Mouse (Mus musculus) fibroblast of lung, adult 2 months (primary cell): Measurements from ENCODE around the gene Il17c.

ENCODE experiments used
- DNase-seq: peaks from one replicate; pipeline ENCODE4 v3.0.0-alpha.2; 2011; ENCODE audit warnings: low read depth

Il17c gene

DNA sequence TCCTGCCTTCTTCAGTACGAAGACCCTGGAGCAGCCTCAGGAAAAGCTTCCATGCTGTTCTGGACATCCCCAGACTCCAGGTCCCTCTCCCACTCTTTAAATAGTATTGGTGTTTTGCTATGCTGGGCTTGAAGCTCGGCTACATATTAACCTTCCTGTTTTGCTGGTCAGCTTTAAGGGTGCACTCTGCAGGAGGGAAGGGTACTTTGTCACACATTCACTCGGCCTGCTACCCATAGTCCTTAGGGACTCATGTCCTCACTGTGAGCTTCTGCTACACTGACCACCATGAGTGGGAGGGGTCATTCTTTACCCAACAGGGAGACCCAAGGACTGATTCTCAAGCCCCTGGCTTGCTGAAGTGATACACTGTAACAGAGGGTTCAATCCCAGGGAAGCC is 8.8 kb downstream of the Il17c start:
- no peak for DNase-seq

DNA sequence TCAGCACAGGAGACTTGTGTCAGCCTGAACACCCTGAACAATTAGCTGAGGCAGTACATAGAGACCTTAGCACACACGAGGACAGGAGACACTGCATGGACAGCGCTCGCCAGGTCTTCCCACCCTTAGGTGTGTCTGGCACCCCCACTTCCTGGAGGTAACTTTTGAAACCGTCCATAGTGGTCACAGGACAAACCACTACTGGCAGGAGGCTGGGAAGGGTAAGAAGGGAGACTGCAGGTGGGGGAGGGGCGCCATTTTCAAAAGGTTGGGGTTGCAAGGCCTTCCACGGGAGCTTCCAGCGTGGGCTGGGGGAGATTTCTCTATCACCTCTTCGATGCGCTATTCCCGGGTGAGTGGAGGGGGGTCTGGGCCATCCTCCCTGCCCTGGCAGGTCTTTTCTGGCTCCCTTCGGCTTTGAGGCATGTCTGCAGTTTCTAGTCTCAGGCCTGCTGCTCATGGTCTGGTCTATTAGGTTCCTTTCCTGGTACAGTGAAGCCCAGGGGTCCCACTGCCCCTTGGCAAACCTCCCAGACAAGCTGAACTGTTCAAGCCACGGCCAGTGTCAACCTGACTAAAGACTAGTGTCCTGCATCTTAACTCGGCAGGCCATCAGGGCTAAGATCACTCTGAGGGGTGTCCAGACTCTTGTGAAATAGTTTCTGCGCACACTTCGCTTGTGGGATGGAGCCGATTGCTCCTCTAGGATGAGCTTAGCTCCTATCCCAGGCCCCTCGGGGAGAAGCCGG is 10.0 kb downstream of the Il17c start:
- DNase-seq, result no peak

- peak; percentile 28 for DNase-seq
Observed at GRCm38 (mm10) chr8:122432443-122433268, 10.8 kb downstream of the Il17c start, which contains the start of gene Cyba. Gene Cyba (minus strand): TSS chr8:122432930.

- no peak for DNase-seq
Observed at GRCm38 (mm10) chr8:122433269-122433905, 11.6 kb downstream of the Il17c start.

GRCm38 (mm10) chr8:122435375-122435774 is 13.6 kb downstream of the Il17c start:
- no peak for DNase-seq

DNA sequence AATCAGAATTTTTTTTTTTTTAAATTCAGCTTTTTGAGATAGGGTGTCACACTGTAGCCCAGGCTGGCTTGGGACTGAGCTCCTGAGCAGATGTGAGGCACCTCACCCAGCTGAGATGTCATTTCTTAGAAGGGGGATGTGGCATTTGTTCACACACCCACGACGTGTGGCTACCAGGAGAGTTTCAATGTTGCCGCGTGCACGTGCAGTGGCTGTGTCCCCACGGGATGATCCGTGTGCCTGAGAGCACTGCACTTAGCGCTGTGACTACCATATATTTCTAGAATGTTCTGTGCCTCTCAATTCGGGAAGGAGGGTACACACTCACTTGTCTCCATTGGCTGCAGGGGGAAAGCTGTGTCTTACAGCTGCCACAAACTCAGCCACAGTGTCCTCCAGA is 14.3 kb downstream of the Il17c start:
- DNase-seq, result no peak

GRCm38 (mm10) chr8:122436586-122437125 is 14.8 kb downstream of the Il17c start:
- DNase-seq, result no peak

DNA sequence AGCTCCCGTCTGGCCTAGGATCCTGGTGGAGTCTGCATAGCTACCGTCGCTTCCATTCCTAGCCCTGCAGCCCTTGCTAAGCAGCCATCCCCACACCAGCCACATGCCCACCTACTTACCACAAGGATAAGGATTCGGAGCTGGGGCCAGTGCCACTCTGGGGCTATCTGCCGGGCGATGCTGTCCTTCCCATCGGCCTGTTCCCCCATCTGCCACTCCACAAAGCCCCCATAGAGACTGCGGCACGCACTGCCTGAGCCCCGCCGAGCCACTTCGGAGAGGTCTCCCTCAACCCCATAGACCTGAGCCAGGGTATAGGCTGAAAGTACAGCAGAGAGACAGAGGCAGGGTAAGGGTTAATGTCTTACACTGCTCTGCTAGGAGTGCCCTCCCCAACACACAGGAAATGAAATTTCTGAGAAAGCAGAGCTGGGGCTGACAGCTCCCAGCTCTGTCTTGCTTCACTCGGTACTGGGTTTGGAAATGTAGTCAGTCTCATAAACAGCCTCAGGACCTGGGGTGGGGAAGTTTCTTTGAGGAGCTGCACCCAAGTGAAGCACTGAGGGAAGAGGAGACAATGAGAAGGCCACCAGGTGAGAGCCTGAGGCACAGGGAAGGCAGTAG is 16.0 kb downstream of the Il17c start:
- DNase-seq, result no peak

- no peak for DNase-seq
Observed at GRCm38 (mm10) chr8:122439336-122439735, 17.5 kb downstream of the Il17c start.

GRCm38 (mm10) chr8:122441326-122441725 is 19.5 kb downstream of the Il17c start:
- DNase-seq, result no peak

- no peak for DNase-seq
Observed at GRCm38 (mm10) chr8:122442356-122442755, 20.5 kb downstream of the Il17c start.

DNA sequence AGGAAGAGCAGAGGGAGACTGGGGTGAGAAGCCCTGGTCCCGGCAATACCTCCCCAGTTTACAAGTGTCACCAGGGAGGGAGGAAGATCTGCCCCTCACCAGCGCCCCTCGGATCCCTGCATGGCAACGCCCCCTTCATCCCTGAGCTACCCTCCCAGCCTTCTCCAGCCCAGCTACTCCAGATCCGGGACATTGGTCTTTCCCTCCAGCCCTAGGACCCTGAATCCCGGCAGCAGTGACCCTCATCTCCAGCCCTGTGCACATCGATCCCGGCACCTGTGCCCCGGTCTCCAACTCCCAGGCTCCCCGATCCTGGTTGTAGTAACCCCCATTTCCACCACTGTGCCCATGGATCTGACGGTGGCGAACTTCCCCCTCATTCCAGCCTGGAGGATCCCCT is 21.0 kb downstream of the Il17c start:
- no peak for DNase-seq

- DNase-seq, result peak; percentile 100
Observed at GRCm38 (mm10) chr8:122443262-122444006, 21.6 kb downstream of the Il17c start, which contains the start of gene Mvd. Gene Mvd (minus strand): TSS chr8:122443422.

DNA sequence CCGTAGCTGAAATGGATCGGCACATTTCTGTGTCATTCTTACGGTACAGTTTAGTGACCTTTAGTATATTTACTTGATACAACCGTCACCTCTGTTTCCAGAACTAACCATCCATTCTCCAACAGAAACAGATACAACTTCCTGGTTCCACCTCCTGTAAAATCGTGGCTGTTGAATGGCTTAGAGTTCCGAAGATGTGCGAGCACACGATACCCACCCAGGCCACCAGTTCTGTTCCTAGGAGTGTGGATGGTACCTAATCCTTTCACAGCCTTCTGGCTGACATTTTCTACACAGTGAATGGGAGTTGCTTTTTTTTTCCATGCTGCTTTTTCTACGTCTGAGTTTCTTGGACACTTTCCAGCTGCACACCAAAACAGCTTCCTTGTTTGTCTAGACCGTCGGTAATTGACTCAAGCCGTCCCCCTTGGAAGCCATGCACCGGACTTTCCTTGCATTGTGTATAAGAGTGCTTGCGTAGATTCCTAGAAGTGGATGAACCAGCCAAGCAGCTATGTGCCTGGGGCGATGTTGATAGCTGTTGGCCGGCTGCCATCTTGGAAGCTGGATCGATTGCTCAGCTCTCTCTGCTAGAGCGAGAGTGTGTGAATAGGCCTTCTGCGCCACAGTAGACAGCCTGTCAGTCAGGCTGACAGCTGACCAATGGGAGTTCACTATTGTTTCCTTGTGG is 22.4 kb downstream of the Il17c start:
- DNase-seq, result peak; percentile 78

GRCm38 (mm10) chr8:122445203-122445602 is 23.4 kb downstream of the Il17c start:
- no peak for DNase-seq

GRCm38 (mm10) chr8:122451161-122451703 is 29.4 kb downstream of the Il17c start:
- DNase-seq, result no peak

- no peak for DNase-seq
Observed at GRCm38 (mm10) chr8:122452154-122452553, 30.3 kb downstream of the Il17c start.

GRCm38 (mm10) chr8:122454409-122454808 is 32.6 kb downstream of the Il17c start:
- DNase-seq, result no peak

GRCm38 (mm10) chr8:122457171-122457570 is 35.4 kb downstream of the Il17c start:
- no peak for DNase-seq

DNA sequence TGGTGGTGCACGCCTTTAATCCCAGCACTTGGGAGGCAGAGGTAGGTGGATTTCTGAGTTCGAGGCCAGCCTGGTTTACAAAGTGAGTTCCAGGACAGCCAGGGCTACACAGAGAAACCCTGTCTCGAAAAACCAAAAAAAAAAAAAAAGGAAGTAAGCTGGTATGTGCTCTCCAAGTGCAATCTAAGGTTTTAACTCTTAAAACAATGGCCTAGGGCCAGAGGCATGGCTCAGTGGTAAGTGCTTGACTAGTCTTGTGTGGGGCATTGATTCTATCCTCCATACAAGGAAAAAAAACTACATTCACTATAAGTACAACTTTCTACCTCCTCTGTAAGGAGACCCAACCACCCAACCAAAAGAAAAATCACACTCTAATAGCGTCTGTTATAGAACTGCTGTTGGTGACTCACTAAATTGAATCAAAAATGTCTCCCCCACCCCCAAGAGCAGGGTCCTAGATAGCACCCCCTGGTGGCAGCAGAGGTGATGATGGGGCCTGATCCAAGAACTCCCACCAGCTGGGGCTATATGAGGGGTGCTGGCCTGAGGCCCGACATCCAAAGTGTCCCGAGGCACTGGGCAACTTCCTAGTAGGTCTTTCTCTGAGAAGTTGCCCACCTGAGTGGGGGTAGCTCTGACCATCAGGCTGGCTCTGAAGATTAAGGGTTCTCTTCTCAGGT is 37.5 kb downstream of the Il17c start:
- DNase-seq, result no peak
